Mouse (Mus musculus): ENCODE measurements around the gene Hjurp.
A peak's percentile ranks its signal among the peaks of the same experiment; 100 is the strongest.

Hjurp gene

DNA sequence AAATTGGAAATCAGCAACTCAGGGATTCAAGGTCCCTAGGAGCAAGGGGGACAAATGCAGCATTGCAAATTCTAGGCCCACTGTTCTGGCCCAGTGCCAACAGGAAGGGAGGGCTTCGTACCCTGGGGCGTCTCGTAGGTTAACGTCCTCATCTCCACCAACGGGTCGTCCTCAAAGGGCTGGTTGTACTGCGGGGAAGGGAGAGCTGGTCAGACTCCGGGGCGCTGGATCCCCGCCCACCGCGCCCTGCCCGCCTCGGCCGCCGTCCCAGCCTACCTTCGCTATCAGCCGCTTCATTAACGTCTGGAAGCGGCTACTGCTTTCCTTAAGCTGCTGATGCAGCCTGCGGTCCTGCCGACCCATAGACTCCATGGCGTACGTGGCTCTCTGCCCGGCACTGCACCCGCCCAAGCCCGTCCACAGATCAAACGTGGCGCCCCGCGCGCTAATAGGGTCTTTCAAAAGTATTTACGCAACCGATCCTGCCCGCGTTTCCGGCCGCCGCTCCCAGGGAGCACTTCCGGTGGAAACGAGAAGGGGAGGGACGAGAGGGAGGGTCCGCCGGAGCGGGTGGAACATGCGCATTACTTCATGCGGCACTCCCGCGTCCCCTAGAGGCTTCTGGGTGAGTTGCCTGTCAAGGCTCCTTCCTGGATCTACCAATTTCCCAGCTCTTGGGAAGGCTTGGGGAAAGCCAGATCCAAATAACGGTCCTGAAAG is at the start of gene Hjurp, which contains the start of gene Trpm8:
TSS of gene Hjurp (minus strand) at position 536 of the 720 bp plus-strand sequence.
TSS of gene Trpm8 (plus strand) at position 564 of the 720 bp plus-strand sequence.
- peak; percentile 100 for DNase-seq (ENCODE audit: low spot score in 2 of 2)

DNA sequence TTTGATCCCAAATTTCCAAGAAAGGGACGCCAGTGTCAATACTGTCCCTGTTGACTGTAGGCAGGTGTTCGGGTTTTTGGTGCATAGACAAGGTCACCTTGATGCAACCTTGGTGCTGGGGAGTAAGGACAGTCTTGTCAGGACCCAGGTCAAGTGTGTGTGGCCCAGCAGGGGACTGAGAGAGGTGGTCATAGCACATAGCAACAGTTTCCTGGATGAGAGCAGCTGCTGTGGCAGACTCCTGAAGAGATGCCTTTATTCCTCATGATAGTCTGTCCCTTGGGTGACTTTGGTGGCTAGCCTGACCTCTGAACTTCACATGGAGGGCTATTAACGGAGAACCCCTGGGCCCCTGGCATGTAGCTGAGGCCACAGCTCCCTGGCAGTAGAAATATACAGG is 45.7 kb upstream of the Hjurp start:
- no peak for DNase-seq (ENCODE audit: low spot score in 2 of 2)

DNA sequence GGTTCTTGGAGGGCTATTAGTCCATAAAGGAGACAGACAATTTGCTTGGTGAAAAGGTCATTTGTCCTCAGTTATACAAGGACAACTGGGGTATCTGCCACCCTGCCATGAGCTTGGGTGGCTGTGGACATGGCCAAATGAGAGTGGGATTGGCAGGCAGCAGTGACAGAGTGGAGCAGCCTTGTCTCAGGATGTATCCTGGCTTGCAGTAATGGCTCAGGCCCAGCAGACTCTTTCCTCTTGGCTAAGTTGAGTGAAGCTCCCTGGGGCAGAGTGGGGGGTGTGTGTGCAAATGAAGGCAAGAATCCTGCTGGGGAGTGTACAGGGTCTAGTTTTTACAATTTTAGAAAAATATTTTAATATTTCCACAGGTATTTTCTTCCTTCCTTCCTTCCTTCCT is 44.7 kb upstream of the Hjurp start:
- DNase-seq (ENCODE audit: low spot score in 2 of 2), result no peak

DNA sequence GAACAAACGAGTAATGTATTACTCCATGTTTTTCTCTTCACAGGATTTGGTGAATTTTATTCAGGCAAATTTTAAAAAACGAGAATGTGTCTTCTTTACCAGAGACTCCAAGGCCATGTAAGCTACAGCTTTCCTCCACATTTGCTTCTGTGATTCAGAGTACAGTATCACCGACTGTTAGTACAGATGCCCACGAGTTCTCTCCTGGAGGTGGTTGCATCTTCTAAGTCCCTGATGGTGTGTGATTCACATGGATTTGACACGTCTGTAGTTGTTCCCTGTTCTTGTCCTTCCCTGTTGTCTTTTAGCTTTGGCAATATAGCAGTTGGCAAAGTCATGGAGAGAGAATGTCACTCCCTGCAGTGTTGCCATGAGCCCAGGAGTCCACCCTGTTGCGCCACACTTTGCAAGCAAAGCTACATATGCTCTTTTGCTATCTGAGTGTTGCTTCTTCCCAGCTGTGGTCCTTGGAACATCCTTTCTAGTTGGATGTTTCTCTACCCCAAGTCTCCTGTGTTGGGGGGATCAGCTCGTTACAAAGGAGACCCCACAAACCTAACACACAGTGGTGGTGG is 43.5 kb upstream of the Hjurp start:
- DNase-seq (ENCODE audit: low spot score in 2 of 2), result no peak

DNA sequence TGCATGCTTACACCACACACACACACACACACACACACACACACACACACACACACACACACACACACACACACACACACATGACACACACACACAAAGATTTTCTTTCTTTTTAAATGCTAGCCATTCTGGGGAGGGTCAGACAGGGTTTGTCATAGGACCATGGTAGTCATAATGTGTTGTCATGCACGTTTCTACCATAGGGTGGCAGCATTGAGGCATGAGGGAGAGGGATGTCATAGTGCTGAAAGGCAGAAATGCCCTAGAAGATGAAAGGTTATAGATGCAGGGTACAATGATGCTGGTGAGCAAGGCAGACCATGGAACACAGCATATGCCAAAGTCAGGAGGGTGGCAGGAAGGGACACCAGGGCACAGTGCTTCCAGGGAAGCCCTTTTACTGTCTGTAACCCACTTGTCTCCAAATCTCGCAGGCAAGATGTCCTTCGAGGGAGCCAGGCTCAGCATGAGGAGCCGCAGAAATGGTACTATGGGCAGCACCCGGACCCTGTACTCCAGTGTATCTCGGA is 41.2 kb upstream of the Hjurp start:
- DNase-seq (ENCODE audit: low spot score in 2 of 2), result peak in 1 of 2 experiments; percentile 62

DNA sequence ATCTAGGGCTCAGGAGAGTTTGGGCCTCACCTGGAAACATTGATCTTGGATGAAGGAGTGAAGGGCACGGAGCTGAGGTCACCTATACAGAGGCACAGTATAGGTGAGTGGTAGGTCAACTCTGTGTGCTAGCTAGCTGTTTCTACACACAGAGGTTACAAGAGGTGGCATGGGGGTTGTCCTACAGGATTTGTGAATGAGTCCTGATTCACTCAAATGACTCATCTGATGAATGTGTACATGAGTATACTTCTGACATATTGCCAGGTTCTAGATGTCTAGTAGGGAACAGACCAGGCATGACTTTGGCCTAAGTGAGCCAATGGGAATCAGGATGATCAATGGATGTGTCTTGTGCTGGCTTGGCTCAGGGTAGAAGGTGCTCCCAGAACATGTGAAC is 39.8 kb upstream of the Hjurp start:
- DNase-seq (ENCODE audit: low spot score in 2 of 2), result no peak

DNA sequence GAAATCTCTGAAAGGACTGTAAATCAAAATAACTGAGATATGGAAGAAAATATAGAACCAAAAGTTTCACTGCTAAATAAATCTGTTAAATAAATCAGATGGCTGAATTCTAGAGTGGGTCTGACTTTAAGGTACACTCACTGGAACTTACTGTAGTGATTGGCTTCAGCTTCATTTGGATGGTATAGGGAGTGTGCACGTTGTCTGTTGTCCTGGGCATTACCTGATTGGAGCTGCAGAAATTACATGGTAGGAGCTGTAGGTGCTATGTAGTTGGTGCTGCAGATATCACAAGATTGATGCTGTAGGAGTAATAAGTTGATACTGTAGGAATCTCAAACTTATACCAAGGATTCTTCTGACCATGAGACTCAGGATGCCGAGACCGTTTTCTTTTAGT is 32.9 kb upstream of the Hjurp start:
- DNase-seq (ENCODE audit: low spot score in 2 of 2), result no peak

DNA sequence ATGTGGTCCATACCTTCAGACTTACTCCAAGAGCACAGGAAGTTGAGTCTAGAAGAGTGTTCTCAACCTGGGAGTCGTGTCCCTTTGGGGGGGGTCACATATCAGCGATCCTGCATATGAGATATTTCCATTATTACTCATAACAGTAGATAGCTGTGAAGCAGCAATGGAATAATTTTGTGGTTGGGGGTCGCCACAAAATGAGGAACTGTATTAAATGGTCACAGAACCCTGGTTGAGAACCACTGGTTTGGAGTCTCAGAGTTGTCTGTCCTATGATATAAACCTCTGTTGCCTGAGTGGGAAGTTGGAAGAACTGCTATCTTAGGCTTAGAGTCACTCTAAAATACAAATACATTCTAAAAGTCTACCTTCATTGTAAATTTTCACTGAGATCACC is 32.5 kb upstream of the Hjurp start:
- no peak for DNase-seq (ENCODE audit: low spot score in 2 of 2)

DNA sequence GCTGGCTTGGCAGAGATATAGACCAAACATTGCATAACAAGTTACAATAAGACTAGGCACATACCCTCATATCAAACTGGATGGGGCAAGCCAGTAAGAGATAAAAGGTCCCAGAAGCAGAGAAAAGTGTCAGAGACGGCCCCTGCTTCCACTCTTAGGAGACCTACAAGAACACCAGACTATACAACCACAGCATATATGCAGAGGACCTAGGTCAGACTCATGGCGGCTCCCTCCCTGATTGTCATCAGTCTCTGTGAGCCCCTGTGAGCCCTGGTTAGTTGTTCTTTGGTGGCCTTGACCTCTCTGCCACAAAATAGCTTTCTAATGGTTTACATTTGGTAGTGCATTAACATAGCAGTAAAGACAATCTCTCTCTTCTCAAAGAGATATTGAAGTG is 31.6 kb upstream of the Hjurp start:
- peak in 1 of 2 experiments; percentile 8 for DNase-seq (ENCODE audit: low spot score in 2 of 2)

DNA sequence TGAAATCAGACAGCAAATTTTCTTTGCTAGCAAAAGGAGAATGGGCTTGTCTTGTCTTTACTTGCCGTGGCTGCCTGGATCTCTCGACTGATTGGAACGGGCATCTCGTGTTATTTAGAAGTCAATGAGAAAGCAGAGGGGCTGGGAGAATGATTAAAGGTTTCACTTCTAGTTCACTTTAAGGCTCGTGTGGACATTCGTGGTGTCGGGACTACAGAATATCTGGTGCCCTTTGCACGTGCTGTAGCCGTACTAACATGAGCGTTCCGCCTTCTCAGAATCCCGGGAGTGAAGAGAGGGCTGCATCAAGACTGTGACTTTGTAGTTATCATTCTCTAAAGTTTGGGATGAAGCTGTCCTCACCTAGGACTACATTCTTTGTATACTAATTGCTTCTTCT is 29.7 kb upstream of the Hjurp start:
- peak in 1 of 2 experiments; percentile 7 for DNase-seq (ENCODE audit: low spot score in 2 of 2)

DNA sequence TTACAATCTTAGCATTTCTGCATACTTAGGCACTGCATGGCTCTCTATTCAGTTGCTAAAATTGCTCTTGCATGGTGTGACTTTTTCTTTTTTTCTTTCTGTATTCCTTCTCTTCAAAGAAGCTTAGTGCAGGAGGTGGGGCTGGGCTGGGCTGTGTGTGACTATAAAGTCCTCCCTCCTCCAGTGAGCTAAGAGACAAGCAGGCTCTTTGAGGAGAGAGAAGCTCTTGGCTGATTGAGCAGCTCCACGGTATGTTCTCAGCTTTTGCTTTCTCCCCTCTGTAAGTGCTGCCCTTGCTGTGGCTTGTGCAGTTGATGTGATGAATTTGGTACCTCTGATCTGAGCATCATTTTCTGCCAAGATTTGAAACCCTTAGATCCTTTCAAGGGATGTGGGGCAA is 29.1 kb upstream of the Hjurp start:
- DNase-seq (ENCODE audit: low spot score in 2 of 2), result peak in 1 of 2 experiments; percentile 16

DNA sequence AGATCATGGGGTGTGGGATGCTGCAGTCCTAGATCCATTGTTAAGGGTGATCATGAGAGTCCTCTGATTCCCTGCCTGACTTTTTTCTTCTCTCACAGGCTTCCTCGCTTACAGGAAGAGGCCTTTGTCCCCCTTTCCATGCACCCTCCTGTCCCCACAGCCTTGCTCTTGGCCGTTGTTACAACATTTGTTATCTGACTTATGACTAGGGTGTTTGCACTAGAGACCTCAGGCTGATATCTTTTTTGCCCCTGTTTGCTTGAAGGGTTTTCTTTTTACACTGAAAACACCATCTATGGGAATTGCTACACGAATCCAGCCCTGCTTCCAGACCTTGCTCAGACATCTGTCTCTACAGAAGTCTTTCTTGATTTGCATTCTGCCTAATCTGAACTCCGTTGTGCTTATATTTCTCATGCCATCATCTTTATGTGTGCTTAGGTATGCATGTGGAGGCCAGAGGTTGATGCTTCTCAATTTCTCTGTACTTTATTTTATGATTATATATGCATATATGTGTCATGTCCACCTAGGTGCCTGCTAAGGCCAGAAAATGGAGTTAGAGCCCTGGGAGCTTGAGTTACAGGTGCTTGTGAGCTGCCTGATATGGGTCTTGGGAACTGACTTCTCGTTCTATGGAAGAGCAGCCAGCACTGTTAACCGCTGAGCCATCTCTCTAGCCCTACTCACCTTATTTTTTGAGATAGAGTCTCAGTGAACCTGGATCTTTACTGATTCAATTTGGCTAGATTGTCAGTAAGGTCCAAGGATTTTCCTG is 27.8 kb upstream of the Hjurp start:
- peak in 1 of 2 experiments; percentile 10 for DNase-seq (ENCODE audit: low spot score in 2 of 2)

DNA sequence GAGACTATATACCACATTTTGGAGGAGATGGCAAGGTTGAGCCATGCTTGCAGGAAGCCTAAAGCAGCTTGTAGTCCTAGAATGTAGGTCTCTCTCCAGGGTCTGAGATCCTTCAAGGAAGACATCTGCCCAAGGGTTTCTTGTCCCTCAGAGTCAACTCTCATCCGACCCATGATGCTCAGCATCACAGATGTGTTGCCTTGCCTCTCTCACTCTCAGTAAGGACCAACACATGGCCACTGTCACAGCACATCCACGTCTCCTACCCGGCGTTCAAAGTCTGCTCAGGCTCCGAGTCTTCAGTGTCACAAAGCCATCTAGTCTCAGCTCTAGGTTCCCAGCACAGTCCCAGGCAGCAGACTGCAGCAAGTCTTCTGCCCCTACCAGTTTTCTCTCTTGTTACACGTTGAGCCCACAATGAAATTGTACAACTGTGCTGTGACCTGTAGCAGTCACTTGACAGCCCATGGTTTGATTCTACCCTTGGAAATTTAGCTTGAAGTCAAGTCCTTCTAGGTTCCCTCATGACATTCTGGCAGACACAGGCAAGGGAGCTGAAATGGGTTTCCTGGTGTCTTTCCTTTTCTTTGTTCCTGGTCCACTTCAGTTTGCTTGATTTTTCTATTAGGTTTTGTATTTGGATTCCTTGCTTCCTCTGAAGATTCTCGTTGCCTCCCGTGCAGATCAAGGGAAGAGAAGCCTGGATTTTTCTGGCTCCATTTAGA is 27.0 kb upstream of the Hjurp start:
- DNase-seq (ENCODE audit: low spot score in 2 of 2), result peak in 1 of 2 experiments; percentile 10

DNA sequence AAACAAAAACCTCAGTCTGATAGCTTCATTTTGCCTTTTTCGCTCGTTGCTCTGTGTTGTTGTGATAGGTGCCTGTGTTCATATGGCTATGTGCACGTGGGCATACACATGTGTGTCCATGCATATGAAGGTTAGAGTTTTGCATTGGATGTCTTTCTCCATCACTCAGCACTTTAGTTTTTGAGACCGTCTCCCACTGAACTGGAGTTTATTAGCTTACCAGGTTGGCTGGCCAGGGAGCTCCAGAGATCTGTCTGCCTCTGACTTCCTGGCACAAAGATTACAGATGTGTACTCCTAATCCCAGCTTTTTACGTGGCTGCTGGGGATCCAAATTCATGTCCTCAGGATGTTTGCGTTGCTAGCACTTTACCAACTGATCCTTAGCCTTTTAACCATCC is 26.3 kb upstream of the Hjurp start:
- DNase-seq (ENCODE audit: low spot score in 2 of 2), result peak in 1 of 2 experiments; percentile 4

DNA sequence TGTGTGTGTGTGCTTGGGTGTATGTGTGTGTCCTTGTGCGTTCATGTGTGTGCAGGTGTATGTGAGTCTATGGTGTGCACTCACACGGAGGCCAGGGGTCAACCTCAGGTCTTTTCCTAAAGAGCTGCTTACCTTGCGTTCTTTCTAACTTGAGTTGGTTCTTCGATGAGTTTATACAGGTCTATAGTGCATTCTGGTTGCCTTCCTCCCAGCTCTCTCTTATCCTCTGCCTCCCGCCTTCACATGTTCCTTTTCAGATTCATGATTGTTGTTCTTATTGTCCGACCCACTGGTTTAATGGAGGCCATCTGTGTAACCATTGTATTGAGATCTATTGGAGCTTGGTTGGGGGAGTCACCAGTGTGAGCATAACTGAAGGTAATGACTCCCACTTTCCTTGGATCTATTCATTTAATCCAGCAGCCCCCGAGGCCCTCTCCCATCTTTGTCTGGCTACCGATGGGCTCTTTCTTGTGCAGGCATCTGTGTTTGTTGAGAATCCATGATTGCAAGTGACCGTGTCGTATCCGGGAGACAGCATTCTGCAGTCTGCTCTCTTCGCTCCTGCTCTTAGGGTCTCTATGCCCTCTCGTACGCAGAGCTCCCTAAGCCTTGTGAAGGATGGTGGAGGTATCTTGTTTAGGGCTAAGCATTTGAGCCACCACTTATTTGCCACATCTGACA is 24.8 kb upstream of the Hjurp start:
- peak in 1 of 2 experiments; percentile 14 for DNase-seq (ENCODE audit: low spot score in 2 of 2)

DNA sequence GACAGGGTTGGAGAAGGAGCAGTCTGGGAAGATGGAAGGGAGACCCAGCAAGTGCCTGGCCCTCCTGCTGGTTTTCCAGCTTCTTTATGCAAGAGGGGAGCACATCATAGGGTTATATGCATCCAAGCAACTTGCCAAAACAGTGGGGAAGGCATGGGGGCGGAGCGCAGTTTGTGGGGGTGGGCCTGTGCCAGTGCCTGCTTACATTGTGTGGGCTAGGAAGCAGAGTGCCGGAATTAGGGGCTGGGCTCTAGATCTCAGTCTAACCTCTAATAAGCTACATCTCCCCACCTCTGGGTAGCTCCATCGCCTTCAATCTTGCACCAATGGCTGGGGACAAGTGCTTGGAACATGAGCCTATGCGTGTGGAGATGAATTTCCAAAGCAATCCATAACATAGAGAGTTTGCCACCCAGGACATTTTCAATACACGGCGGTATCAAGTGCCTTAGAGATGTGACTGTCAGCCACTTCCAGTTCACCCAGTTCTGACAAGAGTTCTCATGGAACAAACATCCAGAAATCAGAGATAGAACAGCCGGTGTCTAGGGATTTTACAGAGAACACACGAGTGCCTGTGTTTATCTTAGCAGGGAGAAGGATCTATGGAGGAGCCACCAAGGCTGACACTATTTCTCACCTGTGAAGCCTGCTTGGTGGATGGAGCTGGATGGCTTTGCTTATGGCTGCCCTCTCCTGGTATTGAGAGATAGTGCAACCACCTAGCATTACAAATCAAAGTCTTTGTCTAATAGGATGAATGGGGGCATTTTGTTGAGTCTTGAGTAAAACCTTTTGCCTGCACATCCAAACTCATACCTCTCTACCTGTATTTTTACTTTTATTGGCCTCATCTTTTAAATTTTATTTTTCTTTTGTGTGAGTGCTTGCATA is 23.9 kb upstream of the Hjurp start:
- peak in 1 of 2 experiments; percentile 26 for DNase-seq (ENCODE audit: low spot score in 2 of 2)

DNA sequence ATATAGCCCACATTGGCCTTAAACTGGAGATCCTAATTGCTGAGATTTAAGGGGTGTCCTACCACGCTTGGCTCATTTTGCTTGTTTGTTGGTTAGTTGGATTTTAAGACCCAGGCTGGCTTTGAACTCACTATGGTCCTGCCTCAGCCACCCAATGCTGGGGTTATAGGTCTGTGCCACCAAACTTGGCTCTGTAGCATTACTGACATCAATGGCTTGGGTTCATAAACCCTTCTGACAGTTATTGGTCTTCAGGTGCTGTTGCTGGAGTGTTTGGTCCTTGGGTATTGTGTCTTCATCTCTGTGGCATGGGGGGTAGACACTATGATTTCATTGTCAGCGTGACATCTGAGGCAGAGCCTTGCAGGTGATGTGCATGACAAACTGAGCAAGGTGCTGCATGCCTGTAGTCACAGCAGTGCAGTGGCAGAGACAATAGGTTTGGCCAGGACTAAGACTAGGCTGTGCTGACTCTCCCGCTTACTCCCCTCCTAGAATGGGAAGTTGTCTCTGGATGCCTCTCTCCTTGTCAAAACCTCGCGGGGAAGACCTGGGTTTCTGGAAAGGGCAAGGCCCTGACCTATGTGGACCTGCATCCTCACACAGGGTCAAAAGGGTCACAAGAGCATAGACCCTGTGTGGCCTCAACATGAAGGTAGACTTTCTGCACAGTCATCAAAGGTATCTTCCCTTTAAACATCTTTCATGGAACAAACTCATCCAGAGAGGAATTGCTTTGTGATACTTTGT is 23.0 kb upstream of the Hjurp start:
- DNase-seq (ENCODE audit: low spot score in 2 of 2), result peak in 1 of 2 experiments; percentile 23

DNA sequence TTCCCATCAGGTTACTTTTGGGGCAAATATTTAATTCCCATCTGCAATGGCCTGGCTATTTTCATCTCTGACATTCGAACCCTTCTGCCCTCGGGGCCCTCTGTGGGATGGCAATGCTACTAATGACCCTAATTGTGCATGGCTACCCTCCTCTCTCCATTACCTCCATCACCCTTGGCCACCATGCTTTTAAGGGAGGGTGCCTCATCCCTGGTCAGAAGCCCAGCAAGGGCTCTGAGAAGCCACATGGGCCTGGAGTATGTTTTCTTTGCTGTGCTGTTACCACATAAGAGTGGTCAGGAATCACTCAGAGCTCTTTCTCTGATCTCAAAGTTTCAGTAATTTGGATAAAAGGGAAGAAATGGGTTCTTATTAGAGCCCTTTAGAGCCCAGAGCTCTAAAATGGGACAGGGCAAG is 22.1 kb upstream of the Hjurp start:
- peak in 1 of 2 experiments; percentile 8 for DNase-seq (ENCODE audit: low spot score in 2 of 2)

All from thymus, postnatal 10 days (tissue).